Mouse (Mus musculus): ENCODE measurements around the gene Myo19. TPM values are rescaled to one million over a fixed set of nuclear protein-coding genes. Genes with fewer than 3 reads are reported as not detected.

Gene Myo19
- total RNA-seq, 2 experiments from 2014 or later: 10.6 to 10.7 TPM

DNA sequence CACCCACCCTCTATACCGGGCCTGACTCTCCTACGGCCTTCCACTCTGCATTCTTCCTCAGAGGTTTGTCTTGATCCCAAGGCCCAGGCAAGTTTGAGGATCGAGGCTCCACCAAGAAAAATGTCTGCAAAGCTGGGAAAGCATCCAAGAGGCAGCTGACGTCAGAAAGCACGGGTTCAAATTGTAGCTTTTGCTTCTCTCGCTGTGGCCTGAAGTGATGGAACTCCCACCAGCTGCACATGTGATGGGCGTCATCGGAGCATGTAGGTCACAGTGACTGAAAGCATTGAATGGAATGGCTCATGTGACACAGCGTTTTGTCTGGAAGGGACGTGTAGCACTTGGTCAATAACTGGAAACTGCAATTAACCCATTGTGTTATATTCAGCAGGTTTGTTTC, 60.2 kb downstream of the Myo19 start:
- no peak for DNase-seq
- intact Hi-C loops (cut with DNase I): loop anchor here (5.0 kb wide), 1 partner anchor 37 kb away; no protein-coding TSS in a partner anchor

- intact Hi-C loops (cut with DNase I): loop anchor here (5.0 kb wide), 1 partner anchor 33 kb away; no protein-coding TSS in a partner anchor
- DNase-seq: peak; percentile 65 to 79
Measured at GRCm38 (mm10) chr11:84943948-84944347, 64.0 kb downstream of the Myo19 start.

DNA sequence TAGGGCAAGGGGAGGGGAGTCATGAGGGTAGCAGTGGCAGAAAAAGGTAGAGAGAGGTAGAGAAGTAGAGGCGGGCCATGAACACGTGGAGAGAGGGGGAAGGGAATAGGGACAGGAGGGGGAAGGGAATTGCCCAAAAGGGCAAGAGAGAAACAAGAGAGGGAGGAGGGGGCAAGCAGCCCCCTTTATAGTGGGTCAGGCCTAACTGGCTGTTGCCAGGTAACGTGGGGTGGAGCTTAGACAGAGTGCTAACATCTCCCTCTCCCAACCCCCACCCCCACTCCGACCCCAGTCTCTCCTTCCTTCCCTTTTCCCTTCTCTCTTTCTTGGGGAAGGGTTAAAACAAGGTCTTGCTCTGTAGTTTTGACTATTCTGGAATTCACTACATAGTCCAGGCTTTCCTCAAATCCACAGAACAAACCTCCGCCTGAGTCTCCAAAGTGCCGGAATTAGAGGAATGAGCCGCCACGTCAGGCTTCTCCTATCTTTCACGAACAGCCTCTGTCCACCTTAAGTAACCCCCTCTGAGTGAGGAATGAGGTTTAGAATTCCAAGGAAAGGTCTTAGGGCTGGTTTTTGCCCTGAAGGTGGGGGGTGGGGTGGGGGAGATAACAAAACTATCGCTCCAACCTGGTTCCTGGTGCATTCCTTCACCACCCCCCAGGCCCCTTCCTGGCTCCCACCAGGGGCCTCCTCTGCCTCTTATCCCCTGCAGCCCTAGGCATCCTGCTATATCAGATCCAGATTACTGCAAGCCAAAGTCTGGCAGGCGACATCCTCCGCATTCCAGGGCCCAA, 64.9 kb downstream of the Myo19 start:
- intact Hi-C loops (cut with DNase I): loop anchor here (5.0 kb wide), 1 partner anchor 32 kb away; no protein-coding TSS in a partner anchor

DNA sequence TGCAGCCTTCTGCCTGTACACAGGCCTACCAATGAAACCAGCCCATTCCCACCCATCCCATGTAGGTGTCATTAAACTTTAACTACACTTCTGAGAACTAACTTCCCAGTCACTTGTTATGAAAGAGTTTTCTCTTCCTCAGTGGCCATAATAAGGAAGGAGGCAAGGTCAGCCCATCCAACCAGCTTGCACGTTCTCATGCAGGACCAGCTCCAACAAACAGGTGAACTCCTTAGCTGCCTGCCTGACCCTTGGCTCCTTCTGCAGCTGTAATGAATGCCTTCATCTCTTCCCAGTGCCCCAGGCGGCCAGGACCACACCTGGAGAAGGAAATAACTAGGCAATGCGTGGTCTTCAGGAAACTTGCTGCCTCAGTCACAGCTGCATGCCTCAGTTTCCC, 65.9 kb downstream of the Myo19 start:
- no peak for DNase-seq
- intact Hi-C loops (cut with DNase I): no loop called here

More for the DNA sequence above, 64.9 kb downstream of the Myo19 start:
- no peak for DNase-seq

DNA sequence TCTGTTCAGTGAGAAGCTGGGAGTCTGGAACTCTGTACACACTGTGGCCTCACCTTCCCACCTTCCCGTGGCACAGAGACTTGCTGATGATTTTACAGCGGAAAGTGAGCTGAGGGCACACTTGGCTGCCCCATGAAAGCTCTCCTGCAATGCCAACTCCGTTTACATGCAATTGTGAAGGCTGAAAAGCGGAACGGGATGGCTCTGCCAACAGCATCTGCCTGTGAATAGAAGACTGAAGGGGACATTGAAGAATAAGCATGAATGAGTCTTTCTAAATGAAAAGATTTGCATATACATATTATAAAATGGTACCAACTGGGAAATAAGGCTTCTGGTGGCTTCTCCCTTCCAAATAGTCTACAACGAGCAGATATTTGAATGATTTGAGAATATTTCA, 67.3 kb downstream of the Myo19 start:
- DNase-seq: no peak
- intact Hi-C loops (cut with DNase I): no loop called here

DNA sequence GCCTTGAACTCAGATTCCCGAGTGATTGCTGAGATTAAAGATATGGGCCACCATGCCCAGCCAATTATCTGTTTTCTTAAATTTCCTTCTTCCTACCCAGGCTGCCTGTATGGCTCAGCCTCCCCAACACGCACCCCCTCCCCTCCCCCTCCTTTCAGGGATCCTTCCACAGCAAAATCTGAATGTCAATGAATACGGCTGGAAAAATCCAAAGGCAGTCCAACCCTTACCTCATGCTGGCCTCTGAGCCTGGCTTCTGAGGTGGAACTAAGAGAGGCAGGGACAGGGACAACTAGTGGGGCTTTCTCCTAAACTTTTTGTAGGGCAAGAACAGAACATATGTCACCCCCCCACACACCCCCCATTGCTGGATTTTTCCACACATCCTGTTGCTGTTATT, 68.2 kb downstream of the Myo19 start:
- intact Hi-C loops (cut with DNase I): no loop called here
- no peak for DNase-seq

DNA sequence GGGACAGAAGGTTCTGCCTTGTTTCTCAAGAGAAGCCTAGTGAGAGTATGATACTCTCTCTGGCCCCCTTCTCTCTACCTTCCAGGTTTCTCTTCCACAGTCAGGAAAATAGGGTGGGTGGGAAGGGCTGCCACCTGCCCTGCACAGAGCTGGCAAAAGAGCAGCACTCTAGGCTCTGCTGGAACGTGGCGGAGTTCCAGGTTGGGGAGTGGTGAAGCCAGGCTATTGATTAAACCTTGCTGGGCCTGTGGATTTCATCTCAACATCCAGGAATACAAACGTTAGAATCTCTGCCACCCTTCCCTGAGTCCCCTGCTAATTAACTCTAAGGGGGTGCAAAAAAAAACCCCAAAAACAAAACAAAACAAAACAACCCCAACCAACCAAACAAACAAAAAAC, 68.6 kb downstream of the Myo19 start:
- intact Hi-C loops (cut with DNase I): no loop called here
- no peak for DNase-seq

GRCm38 (mm10) chr11:84952611-84953010, 72.7 kb downstream of the Myo19 start:
- intact Hi-C loops (cut with DNase I): no loop called here
- no peak for DNase-seq

GRCm38 (mm10) chr11:84956400-84956799, 76.5 kb downstream of the Myo19 start:
- intact Hi-C loops (cut with DNase I): loop anchor here (2.0 kb wide), 1 partner anchor 20 kb away; no protein-coding TSS in a partner anchor
- DNase-seq: no peak

- no peak for DNase-seq
- intact Hi-C loops (cut with DNase I): loop anchor here (2.0 kb wide), 1 partner anchor 20 kb away; no protein-coding TSS in a partner anchor
Measured at GRCm38 (mm10) chr11:84957171-84957570, 77.2 kb downstream of the Myo19 start.

GRCm38 (mm10) chr11:84957591-84958270, 77.8 kb downstream of the Myo19 start, which contains the start of gene Car4:
Car4 (plus strand) TSS chr11:84957786.
- peak; percentile 34 to 38 for DNase-seq
- intact Hi-C loops (cut with DNase I): loop anchor here (2.0 kb wide), 1 partner anchor 19 kb away; no protein-coding TSS in a partner anchor

GRCm38 (mm10) chr11:84958271-84958630, 78.3 kb downstream of the Myo19 start:
- DNase-seq: no peak
- intact Hi-C loops (cut with DNase I): no loop called here

DNA sequence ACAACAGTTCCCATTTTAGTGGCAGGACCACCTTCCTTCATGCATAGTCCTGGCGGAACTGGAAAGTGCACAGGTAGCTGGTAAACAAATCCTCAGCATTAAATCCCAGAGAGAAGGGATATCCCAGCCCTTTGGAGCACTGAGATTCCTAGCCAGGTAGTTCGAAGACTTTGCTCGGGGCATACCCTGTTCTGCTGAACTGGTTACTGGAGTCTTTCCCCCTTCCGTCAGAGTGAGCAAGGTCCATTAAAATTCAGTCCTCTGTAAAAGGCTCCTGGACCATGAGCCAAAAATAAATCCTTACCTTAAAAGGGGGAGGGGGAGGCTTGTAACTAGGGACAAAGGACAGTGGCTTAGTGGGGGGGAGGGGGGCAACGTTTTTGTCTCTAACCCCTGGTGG, 79.2 kb downstream of the Myo19 start:
- no peak for DNase-seq
- intact Hi-C loops (cut with DNase I): no loop called here

DNA sequence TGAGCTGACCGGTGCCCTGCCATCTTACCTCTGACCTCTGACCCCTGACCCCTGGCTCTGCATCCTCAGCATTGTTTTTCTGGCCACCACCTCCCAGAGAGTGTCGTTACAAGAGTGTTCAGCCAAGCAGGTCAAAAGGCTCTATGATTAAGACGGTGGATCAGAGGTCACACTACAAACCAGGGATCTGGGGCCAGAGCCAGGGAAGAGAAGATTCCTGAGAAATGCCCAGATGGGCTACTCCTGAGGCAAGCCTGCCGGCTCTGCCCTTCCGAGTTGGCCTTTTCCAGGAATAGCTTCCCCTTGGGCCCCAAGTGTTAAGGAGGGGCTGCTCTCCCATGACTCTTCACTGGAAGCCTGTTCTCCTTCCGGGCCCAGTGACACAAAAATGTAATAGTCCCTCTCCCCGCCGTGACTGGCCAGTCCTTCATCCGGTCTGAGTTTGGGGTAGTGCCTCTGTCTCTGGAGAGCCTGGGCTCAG, 79.8 kb downstream of the Myo19 start:
- intact Hi-C loops (cut with DNase I): no loop called here
- DNase-seq: peak; percentile 51 to 56

DNA sequence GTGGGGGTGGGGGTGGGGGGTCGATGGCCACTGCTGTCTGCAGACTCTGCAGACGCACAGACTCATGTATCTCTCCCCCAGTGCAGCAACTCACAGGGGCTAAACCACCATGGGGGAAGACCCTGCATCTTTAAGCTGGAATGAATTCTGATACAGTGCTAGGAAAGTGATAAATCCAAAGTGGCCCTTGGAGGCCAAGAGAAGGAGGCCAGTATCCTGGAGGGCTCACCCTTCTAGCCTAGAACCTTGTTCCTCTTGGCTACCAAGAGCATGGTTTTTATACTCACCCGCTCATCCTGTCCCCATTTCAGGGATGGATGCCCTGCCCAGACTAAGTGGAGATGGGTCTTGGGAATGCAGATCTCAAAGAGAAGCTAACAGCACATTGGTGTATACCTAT, 80.3 kb downstream of the Myo19 start:
- intact Hi-C loops (cut with DNase I): no loop called here
- no peak for DNase-seq

GRCm38 (mm10) chr11:84960780-84961179, 80.8 kb downstream of the Myo19 start:
- intact Hi-C loops (cut with DNase I): no loop called here
- DNase-seq: no peak

Small RNA genes lying within 50 kb of the gene (microRNA-seq; reads per million reads assigned to microRNA genes)
- gene Gm23564: 0 reads per million in 2 experiments

Other genes starting within 250 kb of the Myo19 start
- 10 to 100 TPM; 16.6 to 22.8 TPM for gene Mrm1, start 60.6 kb upstream of the Myo19 start, total RNA-seq (2021)
- gene Dhrs11, start 51.2 kb upstream of the Myo19 start, total RNA-seq (2021): 100 to 1,000 TPM; 114 to 125 TPM
- 10 to 100 TPM; 49.6 to 55.7 TPM for gene Ggnbp2, start 9.3 kb upstream of the Myo19 start, total RNA-seq (2021)
- 1 to 10 TPM; 5.3 to 6.0 TPM for gene Pigw, start 137 bp downstream of the Myo19 start, total RNA-seq (2021)
- 1 to 10 TPM; 8.5 to 8.6 TPM for gene Znhit3, start 36.2 kb downstream of the Myo19 start, total RNA-seq (2021)
- 10 to 100 TPM; 63.6 to 82.3 TPM for gene Car4, start 77.6 kb downstream of the Myo19 start, total RNA-seq (2021)

Measured in heart, postnatal 14 days (tissue).